Mouse (Mus musculus) skeletal muscle tissue, adult 2 months (tissue): ENCODE measurements around the gene Rgs10.
A peak's percentile ranks its signal among the peaks of the same experiment; 100 is the strongest.

Source experiments
- DNase-seq: peaks from one replicate; pipeline ENCODE4 v3.0.0-alpha.2; 2012; ENCODE audit warnings: low read depth, low spot score

Rgs10 gene

DNA sequence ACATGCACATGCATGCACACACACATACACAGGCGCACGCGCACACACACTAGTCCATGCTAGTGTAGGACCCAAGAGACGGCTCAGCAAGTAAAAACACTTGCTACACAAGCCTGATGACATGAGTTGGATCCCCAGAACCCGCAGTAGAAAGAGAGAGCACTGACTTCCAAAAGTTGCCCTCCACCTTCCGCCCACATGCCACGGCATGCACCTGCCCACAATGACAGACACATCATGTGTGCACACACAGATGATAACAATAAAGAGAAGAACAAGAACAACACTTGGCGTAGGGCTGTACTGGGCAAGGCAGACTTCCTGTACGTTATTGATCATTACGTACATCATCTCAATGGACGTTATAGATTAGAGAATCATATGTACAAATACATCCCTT lies 44.4 kb downstream of the Rgs10 start:
- no peak for DNase-seq

DNA sequence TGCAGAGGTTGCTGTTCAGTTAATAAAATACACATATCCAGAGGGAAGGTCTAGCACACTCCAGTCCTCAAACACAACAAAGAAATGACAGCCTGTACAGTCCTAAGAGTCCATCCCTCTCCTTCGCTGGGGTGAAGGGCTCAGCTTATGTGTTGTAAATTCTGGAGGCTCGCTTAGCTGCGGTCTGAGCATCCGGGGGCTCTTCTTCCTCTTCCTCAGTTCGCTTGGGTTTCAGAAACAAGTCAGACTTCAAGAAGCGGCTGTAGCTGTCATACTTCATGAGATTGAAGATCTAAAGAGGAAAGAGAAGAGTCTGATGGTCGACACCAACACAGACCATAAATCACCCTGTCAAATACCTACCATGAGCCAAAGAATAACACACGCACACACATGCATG lies 44.8 kb downstream of the Rgs10 start:
- no peak for DNase-seq

GRCm38 (mm10) chr7:128372331-128372730 lies 46.2 kb downstream of the Rgs10 start:
- no peak for DNase-seq

GRCm38 (mm10) chr7:128369366-128369765 lies 49.2 kb downstream of the Rgs10 start:
- no peak for DNase-seq

- DNase-seq: no peak
Measured at GRCm38 (mm10) chr7:128368828-128369227, 49.7 kb downstream of the Rgs10 start.

GRCm38 (mm10) chr7:128366654-128367053 lies 51.9 kb downstream of the Rgs10 start:
- no peak for DNase-seq

GRCm38 (mm10) chr7:128365096-128365715 lies 53.4 kb downstream of the Rgs10 start:
- no peak for DNase-seq

DNA sequence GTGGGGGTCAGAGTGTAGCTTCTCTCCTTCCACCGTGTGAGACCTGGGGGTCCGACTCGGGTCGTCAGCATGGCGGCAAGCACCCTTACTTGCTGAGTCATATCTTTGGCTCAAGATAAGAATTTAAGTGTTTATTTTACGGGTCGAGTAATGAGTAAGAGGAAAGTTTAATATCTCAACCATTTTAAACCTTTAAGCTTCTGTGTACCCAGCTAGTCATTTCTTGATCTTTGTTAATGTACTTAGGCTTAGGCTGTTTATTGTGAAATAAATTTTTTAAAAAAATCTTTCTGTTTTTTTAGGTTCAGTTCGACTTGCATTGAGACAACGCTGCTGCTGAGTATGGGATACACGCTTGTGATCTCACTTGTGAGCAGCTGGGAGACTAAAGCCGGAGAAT lies 54.0 kb downstream of the Rgs10 start:
- no peak for DNase-seq

DNA sequence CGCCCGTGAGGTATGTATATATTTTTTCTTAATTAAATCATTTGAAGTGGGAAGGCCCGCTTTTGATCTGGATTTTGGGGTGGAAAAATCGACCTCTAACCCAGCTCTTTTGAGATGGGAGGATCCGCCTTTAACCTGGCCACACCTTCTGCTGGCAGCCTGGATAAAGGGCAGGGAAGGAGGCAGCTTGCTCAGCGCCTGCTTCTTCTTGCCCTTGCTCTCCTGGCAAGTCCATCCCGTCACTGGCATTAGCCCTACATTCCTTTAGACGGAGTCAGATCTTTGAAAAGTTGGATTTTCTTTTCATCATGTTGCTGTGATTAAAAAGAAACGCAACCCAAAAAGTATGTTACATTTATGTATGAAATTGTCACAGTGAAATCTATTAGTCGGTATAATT lies 54.8 kb downstream of the Rgs10 start:
- no peak for DNase-seq

- no peak for DNase-seq
Measured at GRCm38 (mm10) chr7:128362916-128363315, 55.6 kb downstream of the Rgs10 start.

- no peak for DNase-seq
Measured at GRCm38 (mm10) chr7:128359741-128360140, 58.8 kb downstream of the Rgs10 start.

- no peak for DNase-seq
Measured at GRCm38 (mm10) chr7:128359164-128359563, 59.4 kb downstream of the Rgs10 start.

DNA sequence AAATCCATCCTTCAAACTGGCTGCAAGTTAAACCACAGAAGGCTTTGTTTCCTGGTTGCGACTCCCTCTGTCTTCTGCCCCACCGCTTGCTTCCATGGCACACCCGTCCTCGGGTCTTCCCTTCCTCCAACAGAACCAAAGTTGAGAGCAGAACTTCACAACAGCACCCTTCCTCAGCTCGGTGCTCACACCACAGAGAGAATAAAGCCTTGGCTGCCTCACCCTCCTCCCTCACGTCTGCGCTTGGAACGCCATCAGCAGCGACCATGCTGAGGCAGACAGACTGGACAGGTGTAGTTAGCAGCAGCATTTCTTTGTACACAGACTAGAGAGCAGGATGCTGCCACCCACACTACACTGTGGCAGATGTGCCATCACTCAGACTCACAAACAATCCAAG lies 59.8 kb downstream of the Rgs10 start:
- no peak for DNase-seq

GRCm38 (mm10) chr7:128356868-128357755 lies 61.4 kb downstream of the Rgs10 start:
- no peak for DNase-seq

DNA sequence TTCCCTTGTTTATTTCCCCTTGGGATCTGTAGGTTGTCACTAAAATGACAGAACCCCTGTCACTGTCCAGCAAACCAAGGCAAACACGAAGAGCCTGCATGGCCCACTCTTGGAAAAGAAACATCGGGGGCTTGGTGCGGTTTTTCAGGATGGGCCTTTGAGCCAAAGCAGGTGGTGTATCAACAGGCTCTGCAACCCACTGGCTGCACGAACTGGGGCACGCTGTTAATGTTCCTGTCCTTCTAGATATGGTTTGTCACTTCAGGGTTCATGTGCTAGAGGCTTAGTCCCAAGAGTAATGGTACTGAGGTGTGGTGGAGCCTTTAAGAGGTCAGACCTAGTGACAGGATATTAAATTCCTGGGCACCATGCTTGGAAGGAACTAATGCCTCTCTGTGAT lies 63.1 kb downstream of the Rgs10 start:
- no peak for DNase-seq

DNA sequence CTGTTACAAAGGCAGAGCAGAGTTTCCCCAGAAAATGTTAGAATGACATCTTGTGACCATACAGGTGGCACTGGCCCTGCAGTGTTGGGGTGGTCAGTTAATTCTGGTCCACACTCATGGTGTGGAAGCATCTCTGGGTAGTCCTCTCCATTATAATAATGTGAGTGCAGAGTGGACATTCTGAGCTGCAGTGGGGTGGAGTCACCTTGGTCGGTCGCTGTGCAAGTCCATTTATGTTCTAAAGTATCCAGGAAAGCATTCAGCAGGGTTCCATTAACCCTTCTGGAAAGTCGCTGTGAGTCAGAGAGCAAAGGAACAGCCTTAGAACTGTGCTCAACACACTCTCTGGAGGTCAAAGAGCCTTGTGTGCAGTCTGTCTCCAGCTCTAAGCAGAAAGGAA lies 65.8 kb downstream of the Rgs10 start:
- DNase-seq: no peak

DNA sequence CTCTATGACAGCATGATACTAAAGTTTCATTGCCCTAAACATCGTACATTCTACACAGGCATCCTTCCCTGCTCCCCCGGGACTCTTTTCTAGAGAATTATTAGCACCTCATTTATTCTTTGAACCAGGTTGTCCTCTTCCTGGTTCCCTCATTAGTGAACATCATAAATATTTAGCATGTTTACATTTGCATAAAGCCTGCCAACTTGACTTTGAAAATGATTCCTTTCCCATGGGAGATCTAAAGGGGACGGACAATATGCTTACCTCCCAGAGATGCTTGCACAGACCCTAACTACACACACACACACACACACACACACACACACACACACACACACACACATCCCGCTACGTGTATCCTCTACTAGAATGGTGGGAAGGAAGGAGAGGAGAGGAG lies 67.4 kb downstream of the Rgs10 start:
- DNase-seq: no peak

DNA sequence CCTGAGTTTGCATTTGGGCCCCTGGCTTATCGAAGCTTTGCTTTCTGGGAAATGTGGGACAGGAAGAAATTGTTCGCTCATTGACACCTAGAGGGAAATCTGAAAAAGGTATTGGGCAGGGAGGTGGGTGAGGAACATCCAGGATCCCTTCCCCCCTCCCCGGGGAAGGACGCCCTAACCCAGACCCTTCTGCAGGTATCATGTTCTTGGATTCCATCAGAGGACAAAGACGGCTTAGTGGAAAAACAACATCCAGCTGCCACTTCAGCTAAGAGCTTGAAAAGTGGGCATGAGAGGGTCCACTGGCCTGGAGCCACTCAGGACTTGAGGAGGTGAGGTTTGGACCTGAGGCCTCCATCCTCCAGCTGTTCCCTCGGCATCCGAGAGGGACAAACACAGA lies 68.2 kb downstream of the Rgs10 start:
- no peak for DNase-seq

- no peak for DNase-seq
Measured at GRCm38 (mm10) chr7:128349751-128350150, 68.8 kb downstream of the Rgs10 start.

- DNase-seq: peak; percentile 79
Measured at GRCm38 (mm10) chr7:128348608-128349007, 70.0 kb downstream of the Rgs10 start.

DNA sequence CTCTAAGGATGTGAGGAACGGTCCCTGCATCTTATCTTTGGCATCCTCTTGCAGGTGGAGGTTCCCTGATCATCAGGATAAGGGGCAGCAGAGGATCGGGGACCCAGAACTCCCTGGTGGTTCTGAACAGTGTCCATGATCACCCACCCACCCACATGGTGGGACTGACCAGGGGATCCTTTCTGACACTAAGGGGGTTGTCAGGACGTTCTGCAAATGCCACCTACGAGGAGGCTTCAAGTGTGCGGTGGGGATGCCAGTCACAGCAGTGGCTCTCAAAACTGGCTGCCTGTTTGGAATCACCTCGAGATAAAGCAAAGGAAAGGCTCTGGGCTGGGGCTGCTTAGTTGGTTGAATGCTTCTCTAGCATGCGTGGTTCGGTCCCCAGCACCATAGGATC lies 71.6 kb downstream of the Rgs10 start:
- DNase-seq: no peak

- DNase-seq: no peak
Measured at GRCm38 (mm10) chr7:128346522-128346921, 72.0 kb downstream of the Rgs10 start.

- no peak for DNase-seq
Measured at GRCm38 (mm10) chr7:128345691-128346090, 72.9 kb downstream of the Rgs10 start.
